Mouse (Mus musculus): ENCODE data around the gene Wdr48.

DNA sequence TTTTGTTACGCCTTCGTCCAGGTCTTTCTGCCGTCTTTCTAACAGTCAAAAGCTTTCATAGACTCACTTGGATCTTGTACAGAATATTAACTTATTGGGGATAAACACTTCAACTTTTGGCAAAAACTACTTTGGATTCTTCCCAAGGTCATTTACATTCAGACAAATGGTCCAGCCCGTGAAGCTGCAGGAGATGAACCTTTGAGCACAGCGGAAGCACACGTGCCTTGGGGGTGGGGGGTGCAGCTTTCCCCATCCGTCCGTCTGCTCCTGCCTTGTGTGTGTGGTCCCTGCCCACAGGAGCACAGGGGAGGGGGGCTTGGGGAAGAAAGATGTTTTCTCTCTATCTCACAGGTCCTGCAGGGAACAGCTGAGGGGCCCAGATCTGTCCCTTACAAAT lies 31.1 kb downstream of the Wdr48 start:
- no peak for TF ChIP-seq CTCF (conservative IDR thresholded peaks at IDR 0.05 in 1 of 2, IDR thresholded peaks at IDR 0.05 in 1 of 2; ENCODE audit: low read depth in 2 of 2, low read length in 2 of 2)
- no peak for TF ChIP-seq CHD1 (IDR thresholded peaks at IDR 0.05; ENCODE audit: low read depth, low read length)

Data from CH12.LX (cell line).